Mouse (Mus musculus): Measurements from ENCODE around the gene 2310007B03Rik.

Gene 2310007B03Rik

GRCm38 (mm10) chr1:93114713-93115463, 45.9 kb downstream of the 2310007B03Rik start:
- no peak for DNase-seq (ENCODE audit: low read depth in 2 of 2, low spot score in 2 of 2)

DNA sequence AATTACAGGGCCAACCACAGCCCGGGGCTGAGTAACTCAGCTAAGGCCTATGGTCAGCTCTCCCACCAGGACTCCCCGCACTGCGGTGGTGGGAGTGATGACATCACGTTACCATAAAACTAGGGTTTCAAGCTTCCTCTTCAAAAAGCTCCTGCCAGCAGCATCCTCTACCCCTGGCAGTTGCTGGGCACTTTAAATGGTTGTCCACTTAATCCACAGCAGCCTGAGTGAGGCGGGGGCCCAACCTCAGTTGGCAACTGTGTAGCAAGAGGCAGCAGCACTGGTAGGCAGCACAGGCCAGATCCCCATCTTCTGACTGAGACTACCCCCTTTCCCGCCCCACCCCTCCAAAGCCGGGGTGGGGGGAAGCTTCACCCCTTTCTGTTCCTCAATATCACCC, 58.0 kb downstream of the 2310007B03Rik start:
- no peak for DNase-seq (ENCODE audit: low read depth in 2 of 2, low spot score in 2 of 2)

- DNase-seq (ENCODE audit: low read depth in 2 of 2, low spot score in 2 of 2) = no peak
These were observed 59.1 kb downstream of the 2310007B03Rik start, which contains the start of gene Kif1a for GRCm38 (mm10) chr1:93101571-93102061. Kif1a (minus strand) TSS chr1:93101951.
